Mouse (Mus musculus): ENCODE measurements around the gene Nedd4. TPM values are rescaled to one million over a fixed set of nuclear protein-coding genes. Genes with fewer than 3 reads are reported as not detected.
A peak's percentile ranks its signal among the peaks of the same experiment; 100 is the strongest.

The Nedd4 gene
- 248 and 269 TPM in 2 replicates for polyA plus RNA-seq (2012; rRNA removed)

DNA sequence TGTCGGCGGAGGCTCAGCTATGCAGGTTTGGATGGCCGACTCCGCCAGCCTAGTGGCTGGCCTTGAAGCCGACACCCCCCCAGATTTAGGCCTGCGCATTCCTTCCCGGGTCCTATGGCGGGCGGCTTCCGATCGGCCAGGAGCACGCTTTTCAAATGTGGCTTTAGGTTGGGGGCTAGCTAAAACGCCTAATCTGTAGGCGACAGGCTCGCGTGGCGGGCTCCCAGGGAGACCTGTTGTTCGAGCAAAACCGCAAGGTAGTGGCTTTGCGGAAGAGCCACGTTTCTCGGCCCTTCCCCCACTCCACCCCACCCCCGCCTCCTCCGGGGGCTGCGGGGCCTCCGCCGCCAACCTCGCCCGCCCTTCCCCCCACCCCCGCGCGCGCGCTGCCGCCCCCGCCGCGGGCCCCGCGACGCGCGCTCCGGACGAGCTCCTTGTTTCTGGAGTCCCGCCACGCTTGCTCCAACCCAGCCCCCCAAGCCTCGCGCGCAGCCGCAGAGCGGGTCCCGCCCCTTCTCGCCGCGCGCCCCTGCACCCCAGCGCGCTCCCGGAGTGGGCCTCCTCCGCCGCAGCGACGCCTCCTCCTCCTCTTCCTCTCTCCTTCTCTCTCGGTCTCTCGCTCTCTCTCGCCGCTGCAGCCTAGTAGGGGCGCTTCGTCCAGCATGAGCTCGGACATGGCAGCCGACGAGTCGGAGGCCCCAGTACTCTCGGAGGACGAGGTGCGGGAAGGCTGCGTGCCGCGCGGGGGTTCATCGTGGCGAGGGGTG is at the start of gene Nedd4:
Gene Nedd4 (plus strand): TSS at position 452 of the 767 bp plus-strand sequence.
- peak; percentile 96 to 97 for DNase-seq
- under 1% methylated on average over 74 of the region's 83 CpGs for WGBS
- Histone ChIP-seq H3K4me1 (ENCODE audit: control insufficient read depth, insufficient read depth, low read length) (no peaks in the 10 kb centered on the region; the same call in 1 of the 2 replicates), H3K27ac (ENCODE audit: insufficient read depth, low read length) (peak within 1 kb of the TSS; percentile 88), H3K27me3 (ENCODE audit: control insufficient read depth, insufficient read depth, low read length) (no peaks in the 10 kb centered on the region), H3K4me3 (replicated peaks; ENCODE audit: insufficient read depth, low read depth, low read length) (peak within 1 kb of the TSS; percentile 87)
- no peak for TF ChIP-seq CTCF (IDR thresholded peaks at IDR 0.05; ENCODE audit: borderline replicate concordance, insufficient read depth, low read depth, low read length)
- TF ChIP-seq POLR2A (IDR thresholded peaks at IDR 0.05; ENCODE audit: borderline replicate concordance, insufficient read depth, low read length) = peak; percentile 93

DNA sequence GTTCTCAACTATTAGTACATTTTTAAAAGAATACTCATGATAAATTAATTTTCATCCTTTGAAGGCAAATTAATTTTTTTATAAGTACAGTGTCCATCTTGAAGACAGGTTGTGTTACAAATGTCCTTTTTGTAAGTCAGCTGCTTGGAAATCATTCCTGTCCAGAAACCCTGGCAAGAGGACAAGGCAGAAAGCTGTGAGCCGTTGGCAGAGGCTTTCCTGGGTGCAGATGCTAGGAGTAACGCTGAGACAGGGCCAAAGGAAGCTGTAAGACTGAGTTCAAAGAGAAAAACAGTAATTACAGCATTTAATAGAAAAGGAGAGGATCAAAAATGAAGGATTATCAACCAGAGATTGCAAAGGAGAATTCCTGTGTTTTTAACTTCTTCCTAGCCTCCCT is 48.3 kb upstream of the Nedd4 start:
- H3K27ac ChIP-seq (ENCODE audit: insufficient read depth, low read length) = no peak overlapping the region
- peaks cover 2% of the 10 kb centered on the region for H3K4me1 ChIP-seq (ENCODE audit: control insufficient read depth, insufficient read depth, low read length)
- no peak for TF ChIP-seq POLR2A (IDR thresholded peaks at IDR 0.05; ENCODE audit: borderline replicate concordance, insufficient read depth, low read length)
- TF ChIP-seq CTCF (IDR thresholded peaks at IDR 0.05; ENCODE audit: borderline replicate concordance, insufficient read depth, low read depth, low read length) = no peak
- no peak overlapping the region for H3K4me3 ChIP-seq (replicated peaks; ENCODE audit: insufficient read depth, low read depth, low read length)
- 3% methylated on average over 2 of the region's 2 CpGs for WGBS
- peak; percentile 34 to 60 for DNase-seq
- H3K27me3 ChIP-seq (ENCODE audit: control insufficient read depth, insufficient read depth, low read length) = no peaks in the 10 kb centered on the region

DNA sequence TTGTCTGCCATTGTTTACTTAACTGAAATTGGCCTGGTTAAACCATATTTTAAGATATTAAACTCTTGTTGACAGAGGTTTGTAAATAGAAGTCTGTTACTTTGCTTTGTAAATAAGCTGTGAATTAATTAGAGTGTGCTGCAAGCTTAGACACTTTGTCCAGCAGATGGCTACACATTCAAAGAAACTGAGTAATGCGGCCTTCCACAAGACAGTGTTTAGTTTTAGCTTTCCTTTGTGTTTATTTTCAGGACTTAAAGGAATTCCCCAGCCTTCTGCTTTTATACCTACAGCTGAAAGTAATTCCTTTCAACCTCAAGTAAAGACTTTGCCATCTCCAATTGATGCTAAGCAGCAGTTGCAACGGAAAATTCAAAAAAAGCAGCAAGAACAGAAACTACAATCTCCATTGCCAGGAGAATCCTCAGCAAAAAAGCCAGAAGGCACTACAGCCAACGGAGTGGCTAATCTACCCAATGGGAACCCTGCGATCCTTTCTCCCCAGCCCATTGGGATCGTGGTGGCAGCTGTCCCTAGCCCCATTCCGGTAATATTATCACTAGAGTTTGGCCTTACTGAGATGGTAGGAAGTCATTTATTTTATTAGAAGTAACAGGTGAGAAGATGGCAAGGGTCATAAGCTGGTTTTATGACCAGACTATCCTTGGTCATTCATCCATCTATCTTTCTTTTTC is 47.2 kb upstream of the Nedd4 start:
- Histone ChIP-seq H3K27me3 (ENCODE audit: control insufficient read depth, insufficient read depth, low read length) (no peaks in the 10 kb centered on the region), H3K27ac (ENCODE audit: insufficient read depth, low read length) (no peak overlapping the region), H3K4me1 (ENCODE audit: control insufficient read depth, insufficient read depth, low read length) (peaks cover 2% of the 10 kb centered on the region), H3K4me3 (replicated peaks; ENCODE audit: insufficient read depth, low read depth, low read length) (no peak overlapping the region)
- no peak for TF ChIP-seq CTCF (IDR thresholded peaks at IDR 0.05; ENCODE audit: borderline replicate concordance, insufficient read depth, low read depth, low read length)
- TF ChIP-seq POLR2A (IDR thresholded peaks at IDR 0.05; ENCODE audit: borderline replicate concordance, insufficient read depth, low read length) = no peak
- no peak for DNase-seq
- 30% methylated on average over 6 of the region's 6 CpGs for WGBS

DNA sequence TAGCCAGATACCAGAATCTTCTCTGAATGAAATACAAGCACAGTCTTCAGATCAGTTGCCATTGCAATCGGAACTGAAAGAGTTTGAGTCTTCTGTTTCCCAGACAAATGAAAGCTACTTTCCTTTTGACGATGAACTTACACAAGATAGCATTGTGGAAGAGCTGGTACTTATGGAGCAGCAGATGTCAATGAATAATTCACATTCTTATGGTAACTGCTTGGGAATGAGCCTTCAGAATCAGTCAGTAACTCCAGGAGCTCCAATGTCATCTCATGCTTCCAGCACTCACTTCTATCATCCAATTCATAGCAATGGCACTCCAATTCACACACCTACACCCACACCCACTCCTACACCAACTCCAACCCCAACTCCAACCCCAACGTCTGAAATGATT is 44.1 kb upstream of the Nedd4 start:
- no peaks in the 10 kb centered on the region for H3K27me3 ChIP-seq (ENCODE audit: control insufficient read depth, insufficient read depth, low read length)
- WGBS = 83% methylated on average over 3 of the region's 3 CpGs
- DNase-seq = no peak
- no peak for TF ChIP-seq CTCF (IDR thresholded peaks at IDR 0.05; ENCODE audit: borderline replicate concordance, insufficient read depth, low read depth, low read length)
- TF ChIP-seq POLR2A (IDR thresholded peaks at IDR 0.05; ENCODE audit: borderline replicate concordance, insufficient read depth, low read length) = no peak
- no peak overlapping the region for H3K4me3 ChIP-seq (replicated peaks; ENCODE audit: insufficient read depth, low read depth, low read length)
- H3K27ac ChIP-seq (ENCODE audit: insufficient read depth, low read length) = no peak overlapping the region
- H3K4me1 ChIP-seq (ENCODE audit: control insufficient read depth, insufficient read depth, low read length) = peaks cover 2% of the 10 kb centered on the region

DNA sequence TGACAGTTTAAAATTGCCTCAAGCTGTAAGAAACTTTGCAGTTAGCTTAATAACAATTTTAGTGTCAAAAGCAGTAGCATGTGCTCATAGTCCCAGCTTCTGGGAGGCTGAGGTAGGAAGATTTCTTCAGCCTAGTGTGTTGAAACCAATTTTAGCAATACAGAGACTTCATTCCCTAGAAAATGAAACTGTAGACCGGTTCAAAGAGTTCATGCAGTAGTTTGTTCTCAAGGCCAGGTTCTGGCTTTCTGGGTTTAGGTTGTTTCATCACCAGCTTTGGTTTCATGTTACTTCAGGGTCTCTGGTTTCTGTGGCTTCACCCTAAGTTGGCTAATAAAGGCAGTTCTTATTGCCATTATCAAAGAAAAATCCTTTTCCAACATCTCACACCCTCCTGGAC is 38.5 kb upstream of the Nedd4 start:
- Histone ChIP-seq H3K27ac (ENCODE audit: insufficient read depth, low read length) (no peak overlapping the region), H3K27me3 (ENCODE audit: control insufficient read depth, insufficient read depth, low read length) (no peaks in the 10 kb centered on the region), H3K4me1 (ENCODE audit: control insufficient read depth, insufficient read depth, low read length) (no peaks in the 10 kb centered on the region), H3K4me3 (replicated peaks; ENCODE audit: insufficient read depth, low read depth, low read length) (no peak overlapping the region)
- no peak for DNase-seq
- WGBS = 84% methylated on average over 1 of the region's 1 CpGs
- TF ChIP-seq POLR2A (IDR thresholded peaks at IDR 0.05; ENCODE audit: borderline replicate concordance, insufficient read depth, low read length) (no peak), CTCF (IDR thresholded peaks at IDR 0.05; ENCODE audit: borderline replicate concordance, insufficient read depth, low read depth, low read length) (no peak)

DNA sequence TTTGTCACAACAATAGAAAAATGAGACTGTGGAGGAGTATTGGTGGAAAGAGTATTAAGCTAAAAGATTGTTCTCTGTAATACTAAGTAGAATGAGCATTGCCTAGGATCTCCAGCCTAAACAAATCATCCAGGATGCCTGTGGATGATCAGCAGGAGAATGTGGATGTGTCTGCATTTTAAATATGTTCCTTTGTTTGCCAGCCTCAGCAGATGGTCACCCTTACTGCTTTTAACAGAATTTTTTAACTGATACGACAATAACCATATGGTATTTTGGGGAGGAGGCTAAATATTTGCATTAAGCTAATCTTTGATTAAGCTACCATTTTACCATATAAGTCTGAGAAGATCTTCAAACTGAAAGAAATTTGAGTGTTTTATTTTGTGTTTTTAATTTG is 34.5 kb upstream of the Nedd4 start:
- Histone ChIP-seq H3K27me3 (ENCODE audit: control insufficient read depth, insufficient read depth, low read length) (no peaks in the 10 kb centered on the region), H3K4me1 (ENCODE audit: control insufficient read depth, insufficient read depth, low read length) (no peaks in the 10 kb centered on the region), H3K27ac (ENCODE audit: insufficient read depth, low read length) (no peak overlapping the region), H3K4me3 (replicated peaks; ENCODE audit: insufficient read depth, low read depth, low read length) (no peak overlapping the region)
- 10% methylated on average over 1 of the region's 1 CpGs for WGBS
- TF ChIP-seq POLR2A (IDR thresholded peaks at IDR 0.05; ENCODE audit: borderline replicate concordance, insufficient read depth, low read length) = no peak
- no peak for TF ChIP-seq CTCF (IDR thresholded peaks at IDR 0.05; ENCODE audit: borderline replicate concordance, insufficient read depth, low read depth, low read length)
- peak in 1 of 2 experiments; percentile 22 for DNase-seq

DNA sequence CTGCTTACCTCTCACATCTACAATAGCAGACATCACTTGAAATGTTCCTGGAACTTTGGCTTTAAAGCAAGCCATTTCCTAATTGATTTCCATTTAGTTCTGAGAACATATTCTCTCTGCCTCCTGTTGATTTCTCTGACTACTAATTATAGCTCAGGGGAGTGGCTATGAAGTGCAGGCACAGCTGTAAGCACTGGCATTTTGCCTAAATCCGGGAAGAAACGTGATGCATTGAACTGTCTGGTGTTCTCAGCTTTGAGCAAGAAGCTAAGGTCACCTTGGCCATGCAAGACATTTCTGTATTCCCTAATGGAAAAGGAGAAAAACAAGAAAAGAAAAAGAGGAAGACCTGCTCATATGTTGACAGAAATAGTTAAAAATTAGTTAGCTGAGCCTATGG is 33.6 kb upstream of the Nedd4 start:
- no peaks in the 10 kb centered on the region for H3K4me1 ChIP-seq (ENCODE audit: control insufficient read depth, insufficient read depth, low read length)
- TF ChIP-seq POLR2A (IDR thresholded peaks at IDR 0.05; ENCODE audit: borderline replicate concordance, insufficient read depth, low read length) (no peak), CTCF (IDR thresholded peaks at IDR 0.05; ENCODE audit: borderline replicate concordance, insufficient read depth, low read depth, low read length) (no peak)
- H3K27ac ChIP-seq (ENCODE audit: insufficient read depth, low read length) = no peak overlapping the region
- peak in 1 of 2 experiments; percentile 16 for DNase-seq
- H3K4me3 ChIP-seq (replicated peaks; ENCODE audit: insufficient read depth, low read depth, low read length) = no peak overlapping the region
- H3K27me3 ChIP-seq (ENCODE audit: control insufficient read depth, insufficient read depth, low read length) = no peaks in the 10 kb centered on the region
- 0% methylated on average over 2 of the region's 2 CpGs for WGBS

DNA sequence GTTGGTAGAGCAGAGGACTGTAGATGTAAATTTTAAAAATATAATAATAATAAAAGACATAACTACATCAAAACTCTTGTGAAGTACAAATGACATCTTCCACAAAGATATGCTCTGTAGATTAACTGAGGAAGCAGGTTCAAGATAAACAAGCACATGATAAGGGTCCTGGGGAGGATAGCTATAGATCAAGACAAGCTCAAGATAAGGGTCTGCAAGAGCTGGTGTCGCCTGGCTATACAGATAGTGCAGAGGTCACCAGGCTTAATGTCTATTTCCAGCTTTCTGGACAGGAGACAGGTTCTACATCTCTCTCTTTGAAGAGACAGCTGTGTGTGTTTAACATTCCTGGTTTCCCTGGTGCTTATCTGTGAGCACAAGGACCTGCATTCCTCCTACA is 29.9 kb upstream of the Nedd4 start:
- 78% methylated on average over 1 of the region's 1 CpGs for WGBS
- TF ChIP-seq CTCF (IDR thresholded peaks at IDR 0.05; ENCODE audit: borderline replicate concordance, insufficient read depth, low read depth, low read length) = no peak
- no peak for TF ChIP-seq POLR2A (IDR thresholded peaks at IDR 0.05; ENCODE audit: borderline replicate concordance, insufficient read depth, low read length)
- no peak for DNase-seq
- Histone ChIP-seq H3K27ac (ENCODE audit: insufficient read depth, low read length) (no peak overlapping the region), H3K4me1 (ENCODE audit: control insufficient read depth, insufficient read depth, low read length) (no peaks in the 10 kb centered on the region), H3K27me3 (ENCODE audit: control insufficient read depth, insufficient read depth, low read length) (no peaks in the 10 kb centered on the region), H3K4me3 (replicated peaks; ENCODE audit: insufficient read depth, low read depth, low read length) (no peak overlapping the region)
